Mouse (Mus musculus) ES-Bruce4 (cell line): Measurements from ENCODE around the gene Cspg4.

Experiments
- EP300 ChIP-seq: IDR thresholded peaks from 2 replicates; pipeline ENCODE4 v1.6.1; 2011; ENCODE audit warnings: low read depth, low read length; ENCODE audit not compliant: insufficient read depth
- POLR2A ChIP-seq: IDR thresholded peaks from one replicate; pipeline ENCODE4 v1.8.1; 2011; ENCODE audit warnings: low read length; ENCODE audit not compliant: insufficient read depth

DNA sequence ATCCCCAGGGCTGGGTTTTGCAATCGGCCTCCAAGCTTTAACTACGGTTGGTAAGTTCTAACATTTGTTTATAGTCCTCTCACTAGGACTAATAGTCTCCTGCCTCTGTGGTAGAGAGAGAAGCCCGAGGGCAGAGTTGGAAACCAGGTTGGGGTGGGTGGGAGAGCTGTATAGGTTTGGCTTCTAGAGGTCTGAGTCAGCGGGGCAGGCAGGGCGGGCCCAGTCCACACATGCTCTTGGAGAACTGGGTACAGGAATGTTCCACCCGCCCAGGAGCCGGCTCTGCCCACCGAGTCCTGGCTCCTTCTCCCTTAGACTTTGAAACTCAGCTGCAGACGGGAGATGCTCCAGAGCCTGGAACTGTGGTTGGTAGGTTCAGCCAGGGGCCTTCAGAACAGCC lies 49.2 kb downstream of the Cspg4 start:
- TF ChIP-seq EP300 = no peak
- TF ChIP-seq POLR2A = no peak
